Mouse (Mus musculus) heart, postnatal 4 days (tissue): ENCODE data around the gene Adat1. TPM values are rescaled to one million over a fixed set of nuclear protein-coding genes. Genes with fewer than 3 reads are reported as not detected.
A peak's percentile ranks its signal among the peaks of the same experiment; 100 is the strongest.

ENCODE experiments used
- DNase-seq: peaks from one replicate; pipeline ENCODE4 v3.0.0; 2021
- total RNA-seq, 2 experiments: library from RNA; stranded (reverse); gene quantifications; 2 replicates each; pipeline ENCODE4 v1.2.3; 2021

The Adat1 gene
- total RNA-seq = 1 to 10 TPM; 1.4 to 1.5 TPM

GRCm38 (mm10) chr8:111992013-111992702 lies at the start of gene Adat1:
Gene Adat1 (minus strand): TSS chr8:111992302.
- DNase-seq = peak; percentile 87

GRCm38 (mm10) chr8:112037521-112037920 lies 45.4 kb upstream of the Adat1 start:
- no peak for DNase-seq

GRCm38 (mm10) chr8:112034603-112035002 lies 42.5 kb upstream of the Adat1 start:
- DNase-seq = peak; percentile 35

- no peak for DNase-seq
These were observed 41.0 kb upstream of the Adat1 start for GRCm38 (mm10) chr8:112033071-112033470.

GRCm38 (mm10) chr8:112030663-112031062 lies 38.6 kb upstream of the Adat1 start:
- DNase-seq = no peak

GRCm38 (mm10) chr8:112029455-112029854 lies 37.4 kb upstream of the Adat1 start:
- DNase-seq = no peak

GRCm38 (mm10) chr8:112014936-112015335 lies 22.8 kb upstream of the Adat1 start, which contains the start of gene Gm6793:
Gene Gm6793 (minus strand): TSS chr8:112015036.
- no peak for DNase-seq

- peak; percentile 38 for DNase-seq
These were observed 19.7 kb upstream of the Adat1 start for GRCm38 (mm10) chr8:112011816-112012242.

GRCm38 (mm10) chr8:112010997-112011815 lies 19.1 kb upstream of the Adat1 start, which contains the start of the genes Kars and Terf2ip:
Gene Kars (minus strand): TSS chr8:112011323.
Gene Terf2ip (plus strand): TSS chr8:112011398.
- peak; percentile 96 for DNase-seq

GRCm38 (mm10) chr8:112009558-112009957 lies 17.5 kb upstream of the Adat1 start:
- no peak for DNase-seq

- DNase-seq = no peak
These were observed 15.6 kb upstream of the Adat1 start for GRCm38 (mm10) chr8:112007669-112008068.

GRCm38 (mm10) chr8:112005601-112006000 lies 13.5 kb upstream of the Adat1 start:
- no peak for DNase-seq

- no peak for DNase-seq
These were observed 12.7 kb upstream of the Adat1 start for GRCm38 (mm10) chr8:112004754-112005153.

GRCm38 (mm10) chr8:111992703-111993039 lies 569 bp upstream of the Adat1 start:
- DNase-seq = no peak

- DNase-seq = no peak
These were observed 824 bp downstream of the Adat1 start for GRCm38 (mm10) chr8:111991278-111991677.

GRCm38 (mm10) chr8:111989911-111990310 lies 2.2 kb downstream of the Adat1 start:
- DNase-seq = peak; percentile 86

- DNase-seq = no peak
These were observed 7.6 kb downstream of the Adat1 start for GRCm38 (mm10) chr8:111984511-111984910.

- no peak for DNase-seq
These were observed 10.0 kb downstream of the Adat1 start for GRCm38 (mm10) chr8:111982116-111982515.

- peak; percentile 20 for DNase-seq
These were observed 14.0 kb downstream of the Adat1 start for GRCm38 (mm10) chr8:111978147-111978546.

GRCm38 (mm10) chr8:111976326-111976725 lies 15.8 kb downstream of the Adat1 start:
- no peak for DNase-seq

GRCm38 (mm10) chr8:111975706-111976105 lies 16.4 kb downstream of the Adat1 start:
- DNase-seq = no peak

GRCm38 (mm10) chr8:111974138-111974537 lies 18.0 kb downstream of the Adat1 start:
- no peak for DNase-seq

GRCm38 (mm10) chr8:111968991-111969390 lies 23.1 kb downstream of the Adat1 start:
- DNase-seq = no peak

- no peak for DNase-seq
These were observed 23.6 kb downstream of the Adat1 start for GRCm38 (mm10) chr8:111968541-111968940.
